Mouse (Mus musculus) ovary, postnatal 36 days (tissue): Measurements from ENCODE around the gene Cwc27.

Experiments
- DNase-seq: peaks from one replicate; pipeline ENCODE4 v3.0.0; 2022; ENCODE audit warnings: low spot score, mixed read lengths

Gene Cwc27

GRCm38 (mm10) chr13:104611296-104611695, 205.6 kb downstream of the Cwc27 start:
- DNase-seq = no peak

DNA sequence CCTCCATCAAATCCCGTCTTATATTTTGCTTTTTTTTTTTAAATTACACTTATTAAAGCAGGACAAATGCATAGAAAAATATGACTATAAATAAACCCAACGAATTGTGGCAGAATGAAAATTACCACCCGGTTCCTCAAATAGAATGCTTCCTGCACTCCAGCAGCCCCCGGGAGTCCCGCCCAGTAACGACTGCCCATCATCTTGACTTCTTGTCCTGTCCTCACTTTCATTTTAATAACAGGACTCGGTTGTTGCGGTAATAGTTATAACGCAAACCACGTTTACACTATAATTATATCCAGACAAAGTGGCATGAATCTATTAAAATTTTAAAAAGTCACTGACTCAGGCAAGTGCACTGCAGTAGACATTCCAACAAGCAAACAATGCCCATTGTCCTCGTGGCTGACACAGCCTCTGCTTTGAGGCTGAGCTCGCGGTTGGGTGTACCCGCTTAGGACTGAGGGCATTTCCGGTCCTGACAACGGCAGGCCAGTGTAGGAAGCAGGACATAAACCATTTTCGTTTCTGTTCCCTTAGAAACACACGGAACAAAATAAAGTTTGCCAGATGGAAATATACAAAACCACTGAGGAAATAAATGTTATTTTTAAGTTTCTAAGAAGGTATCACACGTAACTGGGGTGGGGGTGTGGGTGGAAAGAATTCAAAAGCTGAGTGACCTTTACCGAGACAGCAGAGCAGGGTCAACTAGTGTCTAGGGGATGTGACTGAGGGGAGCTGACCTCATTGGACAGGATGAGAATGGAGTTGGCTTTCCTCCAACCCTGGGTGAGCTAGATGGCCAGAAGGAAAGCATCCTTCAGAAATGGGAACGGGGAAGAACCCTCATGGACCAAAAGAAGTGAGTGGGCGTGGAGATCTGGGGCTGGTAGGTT, 206.5 kb downstream of the Cwc27 start:
- no peak for DNase-seq

DNA sequence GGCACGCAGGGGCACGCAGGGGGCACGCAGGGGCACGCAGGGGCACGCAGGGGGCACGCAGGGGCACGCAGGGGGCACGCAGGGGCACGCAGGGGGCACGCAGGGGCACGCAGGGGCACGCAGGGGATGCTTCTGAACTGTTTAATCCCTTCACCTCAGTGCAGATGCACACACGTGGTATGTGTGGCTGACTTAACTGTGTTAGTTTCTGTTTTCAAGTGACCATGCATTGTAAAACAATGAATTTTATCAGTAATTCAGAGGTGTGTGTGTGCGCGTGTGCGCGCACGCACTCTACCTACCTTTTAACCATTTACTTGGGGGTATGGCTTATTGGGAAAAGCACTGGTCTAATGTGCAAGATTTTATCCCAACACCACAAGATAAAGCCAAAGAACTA, 208.4 kb downstream of the Cwc27 start:
- no peak for DNase-seq

- DNase-seq = no peak
Measured at GRCm38 (mm10) chr13:104606786-104607580, 210.0 kb downstream of the Cwc27 start.

DNA sequence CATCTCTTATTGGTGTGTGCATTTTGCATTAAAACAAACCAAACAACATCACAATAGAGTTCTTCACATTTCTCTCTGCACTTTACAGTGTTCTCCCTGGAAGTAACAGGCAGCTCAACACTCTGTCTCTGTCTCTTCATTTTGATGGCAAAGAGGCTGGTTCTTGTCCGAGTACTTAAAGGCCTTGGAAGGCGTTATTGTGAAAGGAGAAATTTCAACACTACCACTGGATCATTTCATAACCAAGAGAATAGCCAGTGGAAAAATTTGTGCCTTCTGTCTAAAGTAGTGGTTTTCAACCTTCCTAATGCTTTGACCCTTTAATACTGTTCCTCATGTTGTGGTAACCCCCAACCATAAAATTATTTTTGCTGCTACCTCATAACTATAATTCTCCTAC, 211.8 kb downstream of the Cwc27 start:
- DNase-seq = no peak

GRCm38 (mm10) chr13:104602197-104602596, 214.7 kb downstream of the Cwc27 start:
- no peak for DNase-seq

- DNase-seq = no peak
Measured at GRCm38 (mm10) chr13:104601783-104602182, 215.2 kb downstream of the Cwc27 start.

DNA sequence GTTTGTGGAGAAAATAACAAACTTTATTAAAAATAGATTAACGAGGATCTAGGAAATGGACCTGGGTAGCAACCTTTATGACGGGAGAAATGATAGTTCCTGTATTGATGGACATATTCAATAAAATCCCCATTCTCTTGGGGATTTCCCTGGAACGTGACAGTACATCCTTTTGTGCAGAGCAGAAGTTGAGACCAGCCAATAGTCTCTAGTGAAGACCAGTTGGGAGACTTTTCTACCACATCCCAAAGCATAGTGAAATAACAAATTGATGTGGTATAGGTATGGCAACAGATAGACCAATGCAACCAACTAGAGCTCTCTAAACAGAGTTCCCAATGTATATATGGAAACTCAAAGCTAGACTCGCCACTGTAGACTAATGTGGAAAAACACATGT, 220.7 kb downstream of the Cwc27 start:
- no peak for DNase-seq

DNA sequence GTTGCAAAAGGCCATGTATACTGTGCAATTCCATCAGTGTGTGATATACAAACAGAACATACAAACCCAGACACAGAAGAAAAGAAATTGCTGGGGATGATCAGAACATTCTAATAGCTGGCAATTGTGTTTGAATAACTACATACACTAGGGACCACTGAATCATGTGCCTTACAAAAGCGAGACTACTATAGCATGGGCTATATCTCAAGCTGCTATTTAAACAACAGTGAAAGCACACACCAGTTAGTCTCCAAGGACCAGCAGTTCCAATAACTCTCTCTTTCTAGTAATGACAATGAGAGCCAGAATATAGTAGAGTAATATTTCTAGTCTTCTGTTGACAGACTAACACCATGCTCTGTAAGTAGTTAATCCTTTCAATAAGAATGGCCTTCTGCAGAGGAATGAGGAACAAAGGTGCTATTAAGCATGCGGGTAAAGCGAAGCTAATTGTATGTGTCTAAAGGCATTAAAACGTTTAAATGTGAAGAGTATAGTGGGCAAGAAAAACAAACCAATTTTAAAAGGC, 222.1 kb downstream of the Cwc27 start:
- no peak for DNase-seq

GRCm38 (mm10) chr13:104590931-104591330, 226.0 kb downstream of the Cwc27 start:
- no peak for DNase-seq

GRCm38 (mm10) chr13:104590097-104590607, 226.8 kb downstream of the Cwc27 start:
- DNase-seq = no peak

GRCm38 (mm10) chr13:104588383-104588782, 228.6 kb downstream of the Cwc27 start:
- DNase-seq = no peak
